Mouse (Mus musculus) hematopoietic stem cell, adult 5-6 weeks (primary cell): ENCODE measurements at regions not wholly inside any gene's neighbourhood (a gene's known extent, or its start where the extent isn't known, plus 50 kb on each side); places are given as distances from the start of the nearest gene placed in this dataset.
A peak's percentile ranks its signal among the peaks of the same experiment; 100 is the strongest.

Source experiments
- ATAC-seq, 2 experiments: fragments of 125-278 bp in 1 of 2; replicated peaks in 1 of 2; 2 replicates each; pipeline ENCODE4 v1.8.0; 2016 to 2017; ENCODE audit warnings: inconsistent platforms in 2 of 2, mild to moderate bottlenecking in 2 of 2, moderate number of reproducible peaks in 2 of 2, low read depth in 1 of 2, moderate TSS enrichment in 1 of 2; ENCODE audit not compliant: low FRiP score in 2 of 2, poor library complexity in 2 of 2, severe bottlenecking in 2 of 2, insufficient read depth in 1 of 2, low TSS enrichment in 1 of 2

GRCm38 (mm10) chr12:78077285-78077684 lies 116.8 kb upstream of the Gm6657 start:
- no peak for ATAC-seq

DNA sequence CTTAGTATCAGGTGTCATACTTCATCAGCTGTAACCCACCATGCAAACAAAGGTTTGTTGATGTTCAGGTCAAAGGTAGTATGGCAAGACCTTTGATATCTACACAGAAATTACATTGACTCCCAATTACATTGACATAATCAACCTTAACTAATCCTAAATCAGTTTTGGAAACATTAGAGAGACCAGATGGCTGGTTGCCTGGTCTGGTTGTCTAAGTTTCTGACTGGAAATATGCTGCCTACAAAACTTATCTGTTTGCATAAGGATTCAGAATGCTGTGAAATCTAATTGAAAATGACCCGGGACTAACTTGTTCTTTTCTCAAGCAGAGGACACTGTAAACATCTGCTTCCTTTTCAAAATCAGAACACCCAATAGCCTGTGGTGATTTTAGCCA lies 111.9 kb upstream of the Gm6657 start:
- no peak for ATAC-seq

DNA sequence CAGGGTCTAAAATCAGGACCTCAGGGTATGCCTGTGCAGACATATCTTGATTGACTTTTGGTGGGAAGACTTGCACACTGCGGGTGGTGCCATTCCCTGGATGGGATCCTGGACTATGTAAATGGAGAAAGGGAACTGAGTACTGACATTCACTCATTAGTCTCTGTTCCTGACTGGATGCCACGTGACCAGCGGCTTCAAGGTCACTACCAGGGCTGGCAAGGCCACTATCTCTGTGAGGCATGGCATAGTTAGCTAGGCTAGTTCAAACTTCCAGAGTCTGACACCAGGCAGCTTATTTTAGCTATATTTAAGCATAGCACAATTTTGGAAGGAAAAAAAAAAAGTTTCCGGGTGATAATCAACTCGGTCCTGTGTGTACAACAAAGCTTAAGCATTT lies 108.0 kb upstream of the Gm6657 start:
- ATAC-seq: no peak

DNA sequence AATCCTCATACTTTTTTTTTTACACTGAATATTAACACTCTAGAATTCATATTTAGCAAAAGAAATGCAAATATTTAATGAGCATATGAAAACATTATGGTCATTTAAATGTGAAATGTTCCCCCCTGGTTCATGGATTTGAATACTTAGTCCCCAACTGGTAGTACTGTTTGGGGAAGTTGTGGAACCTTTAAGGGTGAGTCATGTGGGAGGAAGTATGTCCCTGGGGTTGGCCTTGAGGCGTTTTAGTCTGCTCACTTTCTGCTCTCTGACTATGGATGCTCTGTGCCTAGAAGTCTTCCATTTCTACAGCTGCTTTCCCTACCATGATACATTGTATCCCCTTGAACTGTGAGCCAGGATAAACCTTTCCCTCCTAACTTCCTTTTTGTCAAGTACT lies 106.1 kb upstream of the Gm6657 start:
- peak in 1 of 2 experiments; percentile 51; a peak in 1 of 4 replicates for ATAC-seq

DNA sequence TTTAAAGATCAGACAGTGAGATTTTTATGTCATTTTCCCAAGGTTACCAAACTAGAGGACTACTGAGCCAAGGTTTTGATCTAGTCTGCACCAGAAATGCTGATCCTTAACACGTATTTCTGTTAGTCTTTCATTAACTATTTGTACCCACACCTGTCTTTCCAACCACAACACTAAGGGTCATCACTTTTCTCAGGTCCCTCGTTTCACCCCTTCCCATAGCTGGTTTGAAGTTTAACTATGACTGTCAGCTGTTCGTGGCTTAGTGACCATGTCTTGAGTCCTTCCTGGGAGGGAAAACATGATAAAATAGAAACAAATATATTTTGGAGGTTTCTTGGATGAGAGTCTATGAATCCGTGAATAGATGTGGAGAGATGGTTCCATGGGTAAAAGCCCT lies 99.6 kb upstream of the Gm6657 start:
- no peak for ATAC-seq

GRCm38 (mm10) chr12:78095352-78095751 lies 98.7 kb upstream of the Gm6657 start:
- no peak for ATAC-seq

GRCm38 (mm10) chr12:78095916-78096315 lies 98.1 kb upstream of the Gm6657 start:
- no peak for ATAC-seq

GRCm38 (mm10) chr12:78097119-78097518 lies 96.9 kb upstream of the Gm6657 start:
- ATAC-seq: no peak

DNA sequence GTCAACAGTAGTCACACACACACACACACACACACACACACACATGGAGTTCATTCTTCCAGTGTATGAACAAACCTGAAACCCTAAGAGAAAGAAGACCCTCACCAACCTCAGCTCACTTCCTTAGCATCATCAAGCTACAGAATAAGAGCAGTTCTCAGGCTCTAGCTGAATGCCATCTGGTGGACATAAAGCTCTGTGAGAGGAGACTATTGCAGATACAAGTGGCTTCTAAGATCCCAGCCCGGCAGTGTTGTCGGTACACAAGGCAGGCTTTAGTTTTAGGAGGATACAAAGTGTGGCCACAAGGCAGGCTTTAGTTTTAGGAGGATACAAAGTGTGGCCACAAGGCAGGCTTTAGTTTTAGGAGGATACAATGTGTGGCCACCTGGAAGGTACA lies 96.3 kb upstream of the Gm6657 start:
- no peak for ATAC-seq

- ATAC-seq: peak; percentile 56 to 81
Observed at GRCm38 (mm10) chr12:78098765-78099194, 95.3 kb upstream of the Gm6657 start.

- no peak for ATAC-seq
Observed at GRCm38 (mm10) chr12:78099761-78100160, 94.3 kb upstream of the Gm6657 start.

GRCm38 (mm10) chr12:78100756-78101155 lies 93.3 kb upstream of the Gm6657 start:
- ATAC-seq: no peak

DNA sequence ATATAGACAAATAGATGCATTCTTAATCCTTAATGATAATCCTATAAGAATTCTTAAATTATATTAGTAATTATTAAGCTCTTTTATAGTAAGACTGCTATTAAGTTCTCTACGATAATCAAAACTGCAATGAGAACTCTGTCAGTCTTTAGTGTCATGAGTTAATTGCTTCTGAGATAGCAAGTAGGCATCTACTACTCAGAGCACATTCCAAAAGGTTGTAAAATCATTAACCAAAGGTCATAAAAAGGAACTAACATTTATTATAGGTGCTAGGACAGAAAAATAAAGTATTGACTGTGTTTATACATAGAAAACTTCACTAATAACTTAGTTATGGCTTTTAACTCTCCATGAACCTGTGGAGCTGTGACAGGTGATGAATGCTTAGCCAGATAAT lies 84.1 kb upstream of the Gm6657 start:
- no peak for ATAC-seq

DNA sequence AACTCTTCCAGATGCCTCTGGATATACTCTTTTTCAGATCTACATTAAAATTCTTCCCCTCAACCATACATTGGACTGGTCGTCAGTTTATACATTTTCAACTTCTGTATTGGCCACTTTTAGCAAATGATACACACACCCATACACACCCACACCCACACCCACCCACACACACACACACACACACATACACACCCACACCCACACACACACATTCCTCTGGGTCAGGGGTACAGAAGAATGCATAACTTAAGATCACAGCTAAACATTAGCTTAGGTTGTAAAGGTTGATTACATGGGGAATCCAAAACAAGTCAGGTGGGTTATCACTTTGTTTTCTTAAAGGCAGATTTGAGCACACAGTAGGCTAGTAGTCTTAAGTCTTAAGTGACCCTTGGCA lies 75.9 kb upstream of the Gm6657 start:
- ATAC-seq: no peak

DNA sequence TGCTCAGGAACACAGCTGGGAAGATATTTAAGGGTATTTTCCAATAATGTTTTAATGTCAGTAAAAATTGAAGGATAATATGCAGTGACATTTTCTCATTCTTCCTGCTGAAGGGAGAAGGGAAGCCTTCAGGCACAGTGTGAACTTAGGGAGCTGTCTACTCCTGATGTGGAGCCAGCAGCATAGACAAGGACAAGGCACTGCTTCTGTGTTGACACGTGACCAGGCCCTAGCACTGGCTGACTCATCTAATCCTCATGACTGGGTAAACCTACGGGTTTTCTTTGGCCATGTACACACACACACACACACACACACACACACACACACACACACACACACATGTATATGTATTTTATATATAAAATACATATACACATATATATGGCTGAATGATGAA lies 74.8 kb upstream of the Gm6657 start:
- no peak for ATAC-seq

DNA sequence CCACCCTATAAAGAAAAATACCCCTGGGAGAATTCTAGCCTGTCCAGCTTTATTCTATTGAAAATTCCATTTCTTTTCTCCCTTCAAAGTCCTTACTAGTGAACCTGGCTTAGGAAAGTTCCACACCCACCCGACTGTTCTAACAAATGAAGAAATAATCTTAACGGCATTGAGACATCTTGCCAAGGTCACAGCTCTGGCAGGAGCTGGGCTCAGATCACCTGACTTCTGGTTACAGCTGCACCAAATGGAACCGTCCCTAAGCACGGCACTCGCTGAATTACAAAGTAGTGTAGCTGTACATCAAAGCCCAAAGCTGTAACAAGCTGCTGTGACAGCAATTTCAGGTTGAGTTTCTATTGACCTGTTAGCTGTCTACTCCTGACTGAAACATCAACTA lies 74.2 kb upstream of the Gm6657 start:
- no peak for ATAC-seq

DNA sequence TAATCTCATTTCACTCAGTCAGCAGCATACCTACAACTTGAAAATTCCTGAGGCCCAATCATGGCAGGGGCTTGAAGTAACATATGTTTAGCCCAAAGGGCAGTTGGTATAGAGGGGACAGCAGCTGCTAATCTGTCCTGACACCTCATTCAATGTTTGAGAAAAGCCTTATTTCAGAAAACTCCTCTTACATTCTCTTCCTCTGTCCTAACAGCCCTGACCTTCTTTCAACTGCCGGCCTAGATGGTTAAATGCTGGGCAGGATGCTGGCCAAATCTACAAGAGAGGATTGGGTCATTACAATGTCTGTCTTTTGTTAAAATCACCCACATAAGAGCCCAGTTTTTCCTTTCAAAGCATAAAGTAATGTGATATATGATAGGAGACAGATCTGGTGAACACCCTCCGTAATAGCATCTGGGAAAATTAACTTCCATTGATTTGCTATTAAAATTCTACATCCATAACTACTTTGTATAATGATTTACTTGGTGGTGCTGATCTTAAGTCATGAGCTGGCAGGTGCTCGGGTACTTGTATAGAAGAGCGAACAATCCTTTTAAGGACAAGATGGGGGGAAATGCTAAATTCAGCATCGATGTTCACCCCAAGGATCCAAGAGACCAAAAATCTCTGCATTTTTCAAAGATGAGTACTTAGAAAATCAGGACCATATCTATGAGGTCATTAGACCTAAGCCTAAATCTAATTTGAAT lies 64.8 kb upstream of the Gm6657 start:
- no peak for ATAC-seq

DNA sequence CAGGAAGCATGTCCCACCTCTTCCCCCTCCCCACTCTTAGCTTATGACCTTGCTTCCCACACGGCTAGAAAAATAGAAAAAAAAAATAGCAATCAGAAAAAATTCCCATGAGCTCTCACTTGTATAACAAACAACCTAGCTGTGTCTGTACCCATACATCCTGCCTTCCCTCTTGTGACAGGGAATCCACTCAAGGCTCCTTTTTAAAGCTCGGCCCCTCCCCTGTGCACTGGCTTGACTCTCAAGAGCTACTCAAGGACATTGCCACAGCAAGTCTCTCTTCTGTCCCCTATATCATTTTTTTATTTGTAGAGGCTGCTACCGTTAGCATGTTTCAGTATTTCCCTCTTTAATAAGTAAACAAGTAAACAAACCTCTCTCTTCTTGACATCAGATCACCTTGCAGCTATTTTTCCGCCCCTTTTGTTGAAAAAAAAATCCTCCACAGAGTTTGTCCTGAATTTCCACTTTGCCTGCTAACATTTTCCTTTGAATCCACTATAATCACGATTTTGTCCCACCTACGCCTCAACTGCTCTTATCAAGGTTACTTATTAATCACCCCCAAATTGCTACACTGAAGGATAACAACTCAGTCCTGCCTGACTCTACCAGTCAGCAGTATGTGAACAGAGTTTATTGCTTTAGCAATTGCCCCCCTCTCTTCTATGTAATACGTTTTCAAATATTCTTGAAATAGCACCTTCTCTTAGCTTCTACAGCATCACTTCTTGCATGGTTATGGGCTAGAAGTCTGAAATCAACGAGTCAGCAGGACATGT lies 61.8 kb upstream of the Gm6657 start:
- ATAC-seq: no peak

DNA sequence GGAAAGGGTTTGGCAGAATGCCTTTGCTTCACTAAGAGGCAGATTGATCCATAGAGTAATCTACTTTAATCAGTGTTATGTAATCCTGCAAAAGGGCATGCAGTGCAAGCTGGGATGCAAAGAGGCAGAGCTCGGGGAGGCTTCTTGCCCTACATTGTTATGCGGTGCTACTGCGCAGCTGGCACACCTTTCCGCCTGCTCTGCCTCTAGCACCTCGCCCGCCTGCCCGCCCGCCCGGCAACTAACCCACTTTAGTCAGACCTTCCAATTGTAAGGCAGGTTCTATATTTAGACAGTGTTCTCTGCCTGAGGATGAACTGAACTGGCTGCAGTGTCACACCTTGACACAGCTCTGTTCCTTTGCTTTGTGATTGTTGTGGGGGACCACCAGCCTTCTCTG lies 60.7 kb upstream of the Gm6657 start:
- no peak for ATAC-seq
